Mouse (Mus musculus) C2C12 (cell line): ENCODE measurements around the gene Hp1bp3.

Experiments
- CTCF ChIP-seq: IDR thresholded peaks from one replicate; pipeline ENCODE4 v1.5.1; 2011; ENCODE audit not compliant: control insufficient read depth, insufficient read depth, insufficient read length
- MAX ChIP-seq: IDR thresholded peaks from one replicate; pipeline ENCODE4 v1.6.1; 2011; ENCODE audit warnings: mild to moderate bottlenecking, control low read depth
- MYOD1 ChIP-seq: IDR thresholded peaks from one replicate; pipeline ENCODE4 v1.6.1; 2011; ENCODE audit warnings: low read depth; ENCODE audit not compliant: control insufficient read depth, insufficient read length
- MYOG ChIP-seq: IDR thresholded peaks from one replicate; pipeline ENCODE4 v1.6.1; 2011; ENCODE audit not compliant: control insufficient read depth, insufficient read length; ENCODE audit errors: extremely low read depth
- USF1 ChIP-seq: IDR thresholded peaks from one replicate; pipeline ENCODE4 v1.6.1; 2011; ENCODE audit warnings: low read depth, mild to moderate bottlenecking, control low read depth, moderate library complexity

GRCm38 (mm10) chr4:138216891-138217392 lies 846 bp downstream of the Hp1bp3 start:
- TF ChIP-seq USF1 (no peak), CTCF (peak; percentile 24), MYOD1 (no peak), MAX (no peak), MYOG (no peak)
